Mouse (Mus musculus): ENCODE results near the gene Olfr685. TPM values are rescaled to one million over a fixed set of nuclear protein-coding genes. Genes with fewer than 3 reads are reported as not detected.
A peak's percentile ranks its signal among the peaks of the same experiment; 100 is the strongest.

The Olfr685 gene
- not detected for total RNA-seq (2021)
- long read RNA-seq, result 0 reads

DNA sequence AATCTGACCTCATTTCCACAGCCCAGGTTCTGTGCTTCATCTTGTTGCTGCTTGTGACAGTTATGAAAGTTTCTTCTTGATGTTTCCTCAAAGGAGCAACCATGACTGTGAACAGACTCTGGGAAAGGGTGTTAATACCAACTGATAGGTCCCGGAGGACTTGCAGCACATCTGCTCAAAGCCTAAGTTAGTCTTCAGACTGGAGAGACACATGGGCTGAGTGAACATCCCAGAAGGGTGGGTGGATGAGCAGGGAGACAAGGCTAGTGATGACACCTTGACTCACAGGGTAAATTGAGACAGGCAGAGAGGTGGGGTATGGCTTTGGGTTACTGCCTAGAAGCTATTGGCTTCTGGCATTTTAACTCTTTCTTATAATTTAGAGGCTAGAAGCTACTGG lies at the start of gene Olfr685:
Gene Olfr685, minus strand, starts transcription at position 101 of the 400 bp plus-strand sequence.
- DNase-seq (ENCODE audit: low spot score in 2 of 2), result no peak

- no peak for DNase-seq (ENCODE audit: low spot score in 2 of 2)
These were observed 43.6 kb upstream of the Olfr685 start for GRCm38 (mm10) chr7:105229386-105229785.

DNA sequence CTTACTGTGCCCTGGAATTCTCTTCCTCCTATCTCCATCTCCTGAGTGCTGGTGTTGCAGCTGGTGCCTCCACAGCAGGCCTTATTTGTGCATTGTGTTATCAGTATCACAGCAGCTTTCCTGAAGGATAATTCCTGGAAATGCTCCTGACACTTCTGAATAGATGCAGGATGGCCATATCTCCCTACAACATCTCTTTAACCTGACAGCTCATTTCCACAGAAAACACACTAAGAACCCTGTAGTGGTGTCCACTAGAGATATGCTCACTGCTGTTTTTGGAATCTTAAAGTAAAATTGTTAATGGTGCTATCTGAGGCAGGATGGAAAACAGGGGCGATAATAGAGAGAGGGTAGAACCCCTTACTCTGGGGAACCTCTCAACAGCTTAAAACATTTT lies 42.3 kb upstream of the Olfr685 start:
- no peak for DNase-seq (ENCODE audit: low spot score in 2 of 2)

DNA sequence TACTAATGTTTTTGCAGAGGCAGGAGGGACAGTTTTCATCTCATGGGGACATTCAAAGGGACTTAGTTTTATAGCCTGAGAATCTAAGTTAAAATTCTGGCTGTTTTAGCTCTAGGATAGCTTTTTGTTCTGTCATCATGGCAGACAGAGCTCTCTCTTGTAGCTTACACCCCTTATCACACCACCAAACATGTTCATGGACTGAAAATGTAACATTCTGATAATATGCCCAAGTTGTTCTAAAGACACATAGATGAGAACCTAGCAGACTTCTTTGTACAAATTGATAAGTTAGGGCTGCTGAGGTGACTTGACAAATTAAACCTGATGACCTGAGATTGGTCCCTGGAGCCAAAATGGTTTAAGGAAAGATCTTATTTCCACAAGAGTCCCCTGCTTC lies 40.9 kb upstream of the Olfr685 start:
- DNase-seq (ENCODE audit: low spot score in 2 of 2), result no peak

GRCm38 (mm10) chr7:105226072-105226471 lies 40.3 kb upstream of the Olfr685 start:
- no peak for DNase-seq (ENCODE audit: low spot score in 2 of 2)

- no peak for DNase-seq (ENCODE audit: low spot score in 2 of 2)
These were observed 32.5 kb upstream of the Olfr685 start for GRCm38 (mm10) chr7:105218281-105218680.

GRCm38 (mm10) chr7:105214761-105215160 lies 28.9 kb upstream of the Olfr685 start:
- DNase-seq (ENCODE audit: low spot score in 2 of 2), result peak; percentile 42 to 70

- no peak for DNase-seq (ENCODE audit: low spot score in 2 of 2)
These were observed 21.6 kb upstream of the Olfr685 start, which contains the start of gene Olfr686 for GRCm38 (mm10) chr7:105207385-105207784. Olfr686 (minus strand) TSS chr7:105207485.

- peak in 1 of 2 experiments; percentile 60 for DNase-seq (ENCODE audit: low spot score in 2 of 2)
These were observed 15.0 kb downstream of the Olfr685 start for GRCm38 (mm10) chr7:105170773-105171172.

DNA sequence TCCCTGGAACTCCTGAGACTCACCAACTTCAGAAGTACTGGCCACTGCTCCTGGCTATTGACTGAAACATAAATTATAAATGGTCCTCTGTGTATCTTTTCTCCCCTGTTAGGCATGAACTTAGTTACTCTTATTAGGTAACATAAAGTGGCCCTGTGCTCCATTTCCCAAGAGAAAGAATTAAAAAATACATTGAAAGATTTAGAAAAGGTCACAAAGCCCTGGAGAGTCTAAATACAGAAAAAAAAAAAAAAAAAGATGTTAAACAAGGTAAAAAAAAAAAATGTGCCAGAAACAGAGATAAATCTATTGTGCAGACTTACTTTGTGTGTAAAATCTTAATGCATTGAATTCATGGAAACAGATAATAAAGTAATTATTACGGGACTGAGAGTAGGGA lies 22.3 kb downstream of the Olfr685 start, which contains the start of gene Olfr684:
Gene Olfr684, minus strand, starts transcription at position 101 of the 400 bp plus-strand sequence.
- no peak for DNase-seq (ENCODE audit: low spot score in 2 of 2)

DNA sequence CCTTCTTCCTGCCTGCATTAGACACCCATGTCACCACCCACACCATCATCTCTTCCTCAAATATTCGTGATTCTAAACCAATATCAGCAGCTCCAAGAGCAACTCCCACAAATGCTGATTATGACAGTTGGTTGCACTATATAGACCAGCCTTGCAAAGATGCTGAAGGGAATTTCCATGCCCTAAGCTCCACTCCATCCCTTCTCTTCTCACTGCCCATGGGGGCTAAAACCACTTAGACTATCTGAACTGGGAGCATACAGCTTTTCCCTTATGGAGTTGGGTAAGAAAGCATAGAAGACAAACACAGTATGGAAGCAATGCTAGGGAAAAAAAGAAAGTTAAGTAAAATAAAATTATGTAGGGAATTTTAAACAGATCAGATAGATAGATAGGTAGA lies 38.9 kb downstream of the Olfr685 start, which contains the start of gene Olfr683:
Gene Olfr683, minus strand, starts transcription at position 101 of the 400 bp plus-strand sequence.
- DNase-seq (ENCODE audit: low spot score in 2 of 2), result no peak

DNA sequence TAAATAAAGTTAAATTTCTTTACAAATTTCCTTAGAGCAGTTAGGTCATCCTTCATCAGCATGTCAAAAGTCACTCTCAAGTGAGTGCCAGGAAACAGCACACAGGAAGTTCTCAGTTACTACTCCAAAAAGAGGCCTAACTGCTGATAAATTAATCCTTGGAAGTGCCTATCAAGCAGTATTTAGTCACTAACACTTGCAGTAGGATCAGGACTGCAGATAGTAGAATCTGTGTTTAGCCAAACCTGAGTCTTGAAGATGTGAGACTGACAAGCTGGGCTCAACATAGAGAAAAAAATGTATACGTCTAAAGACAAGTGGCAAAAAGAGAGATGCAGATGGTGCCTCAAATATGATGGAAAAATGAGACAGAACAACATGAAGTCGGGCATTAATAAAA lies 44.5 kb downstream of the Olfr685 start:
- DNase-seq (ENCODE audit: low spot score in 2 of 2), result no peak

Other genes with a start within 250 kb of the Olfr685 start
- gene Olfr670, start 223.4 kb downstream of the Olfr685 start, total RNA-seq (2021), result not detected
- not detected for gene Olfr671, start 206.9 kb downstream of the Olfr685 start, total RNA-seq (2021)
- gene Olfr672, start 184.0 kb downstream of the Olfr685 start, total RNA-seq (2021), result not detected
- not detected for gene Olfr675, start 157.6 kb downstream of the Olfr685 start, total RNA-seq (2021)
- not detected for gene Olfr676, start 153.3 kb downstream of the Olfr685 start, total RNA-seq (2021)
- not detected for gene Olfr677, start 134.6 kb downstream of the Olfr685 start, total RNA-seq (2021)
- gene Olfr678, start 121.5 kb downstream of the Olfr685 start, total RNA-seq (2021), result not detected
- not detected for gene Olfr679, start 104.8 kb downstream of the Olfr685 start, total RNA-seq (2021)
- not detected for gene Olfr680-ps1, start 93.2 kb downstream of the Olfr685 start, total RNA-seq (2021)
- not detected for gene Olfr681, start 69.2 kb downstream of the Olfr685 start, total RNA-seq (2021)
- not detected for gene Olfr683, start 39.0 kb downstream of the Olfr685 start, total RNA-seq (2021)
- not detected for gene Olfr684, start 22.4 kb downstream of the Olfr685 start, total RNA-seq (2021)
- gene Olfr686, start 21.5 kb upstream of the Olfr685 start, total RNA-seq (2021), result not detected
- gene Olfr688, start 102.1 kb upstream of the Olfr685 start, total RNA-seq (2021), result not detected
- not detected for gene Olfr689, start 125.2 kb upstream of the Olfr685 start, total RNA-seq (2021)
- gene Olfr690, start 148.1 kb upstream of the Olfr685 start, total RNA-seq (2021), result under 1 TPM; 0.25 to 0.64 TPM
- gene Olfr691, start 156.3 kb upstream of the Olfr685 start, total RNA-seq (2021), result under 1 TPM; 0.35 to 0.36 TPM
- not detected for gene Olfr692, start 182.2 kb upstream of the Olfr685 start, total RNA-seq (2021)
- gene Gm5901, start 189.0 kb upstream of the Olfr685 start, total RNA-seq (2021), result not detected
- 10 to 100 TPM; 55.9 to 59.4 TPM for gene Fam160a2, start 214.0 kb upstream of the Olfr685 start, total RNA-seq (2021)
- gene Cnga4, start 218.6 kb upstream of the Olfr685 start, total RNA-seq (2021), result under 1 TPM; 0.63 to 0.69 TPM
- gene Cckbr, start 239.7 kb upstream of the Olfr685 start, total RNA-seq (2021), result 1 to 10 TPM; 5.4 to 9.2 TPM